Mouse (Mus musculus) cerebellum, postnatal 14 days (tissue): ENCODE results near the gene Smim11.

Experiments used
- DNase-seq, 2 experiments: peaks; one replicate each; pipeline ENCODE4 v3.0.0; 2021; ENCODE audit warnings: mixed read lengths in 2 of 2

Gene Smim11

DNA sequence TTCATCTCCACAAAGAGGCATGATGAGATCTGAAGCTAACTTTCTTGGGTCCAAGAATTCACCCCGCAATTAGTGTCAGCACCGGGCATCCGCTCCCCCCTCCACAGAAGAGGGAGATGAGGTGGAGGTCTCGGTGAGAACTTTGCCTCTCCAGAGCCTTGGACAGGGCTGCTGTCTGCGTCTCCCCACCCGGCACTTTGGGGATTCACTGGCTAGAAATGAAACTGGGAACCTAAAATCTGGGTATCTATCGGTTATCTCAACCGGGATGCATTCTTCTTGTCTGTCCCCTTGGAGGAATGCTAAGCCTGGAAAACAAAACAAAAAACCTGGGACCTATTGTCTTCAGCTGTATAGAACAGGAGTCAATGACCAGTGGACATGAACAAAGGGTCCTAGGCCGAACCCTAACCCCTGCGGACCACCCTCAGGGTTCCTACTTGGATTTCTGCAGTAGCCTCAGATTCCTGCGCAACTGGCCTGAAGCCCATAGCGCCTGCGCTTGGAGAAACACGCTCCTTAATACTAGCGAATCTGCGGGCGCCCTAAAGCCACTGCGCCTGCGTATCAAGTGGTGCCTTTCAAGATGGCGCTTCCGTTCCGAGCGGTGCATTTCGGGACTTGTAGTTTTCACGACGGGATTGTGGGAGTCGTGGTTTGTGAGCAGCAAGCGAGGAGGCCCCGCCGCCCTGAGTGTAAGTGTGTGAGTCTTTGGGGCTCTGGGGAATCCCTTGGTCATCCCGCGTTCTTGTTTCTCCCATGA lies at the start of gene Smim11:
Smim11 (plus strand) TSS at position 638 of the 763 bp plus-strand sequence.
- peak; percentile 95 to 96 for DNase-seq

DNA sequence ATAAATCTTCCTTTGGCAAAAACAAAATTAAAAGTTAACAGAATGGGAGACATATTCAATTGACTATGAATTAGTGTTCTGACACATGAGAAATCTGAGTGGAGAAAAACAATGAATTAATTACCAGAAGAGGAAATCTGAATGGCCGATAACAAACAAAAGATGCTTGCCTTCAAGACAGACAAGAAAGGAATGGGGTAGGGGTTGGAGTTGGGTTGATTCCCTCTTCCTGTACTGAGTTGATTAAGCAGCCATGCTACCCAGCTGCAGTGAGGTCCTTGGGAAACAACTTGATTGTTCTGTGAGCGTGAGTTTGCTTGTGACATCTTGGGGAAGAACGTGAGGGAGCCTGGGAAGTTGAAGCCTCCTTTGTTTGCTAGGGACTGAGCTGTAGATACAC lies 46.8 kb upstream of the Smim11 start:
- DNase-seq: no peak

DNA sequence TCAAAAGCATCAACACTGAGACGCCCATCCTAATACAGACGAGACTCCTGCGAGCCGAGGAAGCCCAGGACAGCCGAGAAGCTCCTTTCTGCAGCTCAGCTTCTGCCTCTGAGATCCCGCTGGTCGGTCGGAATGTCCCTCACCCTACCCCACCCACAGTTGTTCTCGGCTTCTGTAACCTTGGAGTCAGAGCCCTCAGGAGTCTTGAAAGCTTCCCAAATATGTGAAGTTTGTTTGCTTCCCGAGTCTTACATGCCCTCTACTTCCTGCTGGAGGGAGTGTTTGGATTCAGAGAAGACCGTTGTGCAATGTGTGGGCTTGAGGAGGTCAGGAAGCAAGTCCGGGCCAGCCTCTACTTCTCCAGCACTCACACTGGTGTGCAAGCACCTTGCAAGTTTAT lies 33.2 kb upstream of the Smim11 start:
- DNase-seq: no peak

DNA sequence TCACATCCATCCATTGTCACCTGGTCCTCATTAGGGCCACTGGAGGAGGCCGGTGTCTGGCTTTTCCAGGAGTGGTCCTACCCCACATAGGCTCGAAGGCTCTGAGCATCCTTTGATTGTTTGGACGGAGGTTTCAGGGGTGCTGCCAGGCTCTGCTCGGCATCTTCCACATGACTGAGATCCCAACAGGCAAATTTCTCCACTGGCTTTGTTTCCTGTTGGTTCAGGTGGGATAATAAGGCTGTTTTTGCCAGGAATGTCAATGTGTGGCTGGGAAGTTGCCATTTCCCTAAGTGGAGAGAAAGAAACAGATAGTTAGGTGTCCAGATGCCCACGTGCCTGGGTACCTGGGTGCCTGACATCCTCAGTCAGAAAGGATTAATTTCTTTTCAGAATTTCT lies 26.6 kb upstream of the Smim11 start:
- peak; percentile 45 to 60 for DNase-seq

DNA sequence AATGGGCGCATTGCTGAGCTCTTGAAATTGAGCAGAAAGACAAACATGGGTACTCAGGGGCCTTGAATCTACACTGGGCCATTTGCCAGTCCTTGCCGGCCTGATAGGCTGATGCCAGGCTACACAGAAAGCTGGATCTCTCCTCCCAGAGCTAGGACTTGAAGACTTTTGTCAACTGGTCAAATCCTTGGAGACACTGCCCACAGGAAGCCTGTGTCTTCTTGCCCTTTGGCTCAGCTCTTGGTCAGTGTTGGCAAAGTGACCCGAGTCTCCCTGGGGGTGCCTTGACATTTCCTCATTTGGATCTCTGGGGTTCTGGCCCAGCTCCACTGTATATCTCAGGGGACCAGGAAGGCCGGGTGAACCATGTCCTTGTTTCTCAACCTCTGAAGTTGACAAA lies 25.6 kb upstream of the Smim11 start:
- DNase-seq: peak; percentile 27 to 31

DNA sequence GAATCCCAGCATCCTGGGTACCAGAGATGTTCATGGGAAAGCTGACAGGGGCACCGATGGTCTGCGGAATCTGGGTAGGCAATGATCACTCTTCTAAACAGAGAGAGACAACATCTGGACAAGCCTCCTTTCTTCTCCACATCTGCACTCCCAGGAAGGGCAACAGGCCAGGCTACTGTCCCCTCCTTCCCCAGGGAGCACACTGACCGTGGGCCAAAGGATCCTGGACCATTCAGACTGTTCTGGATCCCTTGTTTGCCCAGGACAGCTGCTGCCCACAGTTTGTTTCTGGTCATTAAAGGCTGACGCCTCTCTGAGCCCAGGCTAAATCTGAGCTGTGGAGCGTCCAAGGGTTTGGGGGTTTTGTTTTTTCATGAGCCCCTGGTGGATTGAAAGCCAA lies 18.4 kb upstream of the Smim11 start:
- DNase-seq: peak in 1 of 2 experiments; percentile 19

DNA sequence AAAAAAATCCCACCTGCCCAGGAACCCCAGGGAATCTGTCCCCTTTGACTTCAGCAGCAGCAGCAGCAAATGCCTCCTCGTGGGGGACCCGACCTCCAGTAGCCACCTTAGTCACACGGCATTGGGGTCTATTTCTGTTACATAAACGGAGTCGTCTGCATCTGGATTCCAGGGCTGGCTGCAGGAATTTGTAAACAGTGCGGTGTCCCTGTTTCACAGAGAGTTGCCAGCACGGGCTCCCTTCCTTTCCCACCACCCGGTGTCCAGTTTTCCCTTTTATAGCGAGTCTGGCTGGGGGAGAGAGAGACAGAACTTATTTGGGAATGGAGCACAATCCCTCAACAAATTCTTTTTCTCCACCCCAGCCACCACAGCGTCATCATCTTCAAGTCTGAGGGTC lies 16.0 kb upstream of the Smim11 start:
- DNase-seq: no peak

DNA sequence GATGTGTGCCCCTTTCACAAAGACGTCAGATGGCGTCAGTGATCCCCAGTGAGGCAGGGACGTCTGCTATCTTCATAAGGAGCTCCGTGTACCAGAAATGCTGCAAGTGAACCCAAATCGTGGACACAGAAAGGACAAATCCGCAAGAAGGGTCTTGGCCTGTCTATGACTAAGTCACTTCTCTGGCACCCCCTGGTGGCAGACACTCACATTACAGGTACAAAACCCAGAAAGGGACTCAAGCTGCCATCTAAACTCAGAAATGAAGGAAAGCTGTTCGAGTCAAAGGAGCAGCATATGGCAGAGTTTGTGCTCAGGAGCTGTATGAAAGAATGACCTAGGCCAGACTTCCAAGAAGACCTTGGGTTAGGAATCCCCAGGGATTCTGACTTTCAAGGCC lies 14.5 kb upstream of the Smim11 start:
- peak; percentile 96 to 98 for DNase-seq

DNA sequence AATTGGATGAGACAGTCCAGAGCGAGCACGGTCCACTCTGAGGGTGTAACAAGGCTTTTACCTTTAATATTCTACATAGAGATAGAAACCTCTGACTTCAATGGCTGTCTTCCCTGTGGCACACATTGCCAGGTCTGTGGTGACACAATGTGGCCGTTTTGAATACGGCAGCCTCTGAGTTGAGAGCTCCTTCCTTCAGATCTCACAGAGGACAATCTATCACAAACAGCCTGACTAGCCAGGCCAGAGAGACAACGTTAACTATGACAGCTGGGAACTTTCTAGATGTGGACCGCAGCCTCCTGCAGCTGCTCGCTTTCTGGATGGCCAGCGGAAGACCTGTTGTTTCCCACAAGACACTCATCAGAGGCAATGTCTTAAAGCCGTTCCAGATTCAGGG lies 12.3 kb upstream of the Smim11 start:
- DNase-seq: peak; percentile 58 to 64

DNA sequence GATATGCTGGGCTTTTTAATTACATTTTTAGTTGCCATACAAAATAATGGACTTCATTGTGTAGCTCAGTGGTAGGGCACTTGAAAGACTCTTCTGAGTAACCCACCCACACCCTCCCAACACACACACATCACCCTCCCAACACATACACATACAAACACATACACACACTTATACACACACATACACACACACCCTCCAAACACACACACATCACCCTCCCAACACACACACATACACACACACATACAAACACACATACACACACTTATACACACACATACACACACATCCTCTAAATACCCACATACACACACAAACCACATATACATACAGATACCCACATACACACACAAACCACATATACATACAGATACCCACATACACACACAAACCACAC lies 11.0 kb upstream of the Smim11 start:
- DNase-seq: no peak

DNA sequence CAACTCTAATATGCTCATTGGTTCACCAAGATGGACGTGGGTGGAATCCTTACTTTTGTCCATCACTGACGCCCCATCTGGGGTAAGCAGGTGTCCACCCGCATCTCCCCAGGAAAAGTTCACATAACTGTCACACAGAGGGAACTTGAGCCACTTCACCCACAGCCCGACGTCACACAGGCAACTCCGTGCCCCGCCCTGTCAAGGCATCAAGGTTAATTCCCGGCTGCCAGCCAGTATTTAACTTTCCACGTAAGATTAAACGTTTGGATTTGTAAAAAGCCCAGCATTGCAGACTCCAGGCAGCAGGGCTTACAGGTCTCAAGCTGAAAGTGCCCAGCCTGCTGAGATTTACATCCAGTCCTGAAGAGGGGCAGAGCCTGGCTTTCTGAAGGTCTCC lies 9.0 kb upstream of the Smim11 start, which contains the start of gene Kcne2:
Kcne2 (plus strand) TSS at position 289 of the 400 bp plus-strand sequence.
- DNase-seq: no peak

DNA sequence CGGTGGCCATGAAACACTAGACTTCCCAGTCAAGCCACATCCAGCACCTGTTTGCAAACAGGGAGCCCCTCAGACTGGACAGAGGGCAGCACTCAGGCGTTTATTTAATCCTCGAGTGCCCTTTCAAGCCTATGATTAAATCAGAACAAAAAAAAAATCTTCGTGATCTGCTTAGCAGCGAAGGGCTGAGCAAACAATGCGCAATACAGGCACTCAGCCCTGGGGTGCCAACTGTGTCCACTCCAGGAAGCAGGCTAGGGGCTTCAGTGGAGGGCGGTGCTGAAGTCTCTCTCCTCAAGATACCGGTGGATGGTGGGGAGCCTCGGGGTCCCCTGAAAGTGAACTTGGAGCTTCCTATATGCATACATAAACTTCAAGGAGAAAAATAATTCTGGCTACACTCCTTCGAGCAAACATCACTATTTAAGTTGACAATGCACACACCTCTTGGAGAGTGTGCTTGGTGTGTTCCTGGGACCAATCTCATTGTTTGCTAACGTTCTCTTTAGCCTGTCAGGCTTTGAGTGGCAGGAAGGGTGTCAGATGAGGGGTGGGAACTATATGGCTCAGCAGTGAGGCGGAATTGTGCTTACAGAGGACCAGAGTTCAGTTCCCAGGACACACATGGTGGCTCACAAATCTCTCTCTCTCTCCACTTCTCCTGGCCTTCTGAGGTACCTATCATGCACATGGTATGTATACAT lies 6.7 kb upstream of the Smim11 start:
- DNase-seq: no peak

DNA sequence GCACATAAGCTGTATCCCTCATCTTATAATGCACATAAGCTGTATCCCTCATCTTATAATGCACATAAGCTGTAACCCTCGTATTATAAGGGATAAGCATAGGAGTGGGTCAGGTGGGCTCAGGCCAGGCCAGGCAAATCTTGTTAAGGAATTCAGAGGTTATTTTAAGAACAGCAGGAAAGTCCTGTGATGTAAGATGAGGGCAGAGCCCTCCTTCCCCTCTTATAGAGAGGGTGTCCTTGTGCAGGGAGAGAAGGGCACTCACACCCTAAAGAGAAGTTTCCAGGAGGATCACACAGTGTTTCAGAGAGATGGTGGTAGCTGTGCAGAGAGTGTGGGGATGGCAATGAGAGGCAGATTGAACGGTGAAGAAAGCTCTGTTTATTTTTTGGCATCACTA lies 5.8 kb upstream of the Smim11 start:
- no peak for DNase-seq

DNA sequence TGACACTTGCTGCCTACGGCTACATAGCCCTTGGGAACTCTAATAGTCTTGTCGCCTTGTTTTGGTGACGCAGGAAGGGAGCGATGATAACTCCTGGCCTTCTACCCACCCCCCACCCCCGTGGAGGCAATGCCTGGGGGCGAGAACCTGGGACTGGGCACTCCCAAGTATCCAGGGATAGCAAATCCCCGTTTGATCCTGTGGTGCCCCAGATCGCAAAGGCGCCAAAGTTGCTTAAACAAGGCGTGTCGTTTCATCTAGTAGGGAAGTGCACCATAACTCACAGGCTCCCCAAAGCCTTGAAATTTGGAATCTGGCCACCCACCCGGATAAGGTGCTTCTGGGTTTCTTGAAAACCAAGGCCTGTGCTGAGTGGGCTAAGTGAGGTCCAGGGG lies 323 bp downstream of the Smim11 start:
- peak; percentile 62 to 67 for DNase-seq

DNA sequence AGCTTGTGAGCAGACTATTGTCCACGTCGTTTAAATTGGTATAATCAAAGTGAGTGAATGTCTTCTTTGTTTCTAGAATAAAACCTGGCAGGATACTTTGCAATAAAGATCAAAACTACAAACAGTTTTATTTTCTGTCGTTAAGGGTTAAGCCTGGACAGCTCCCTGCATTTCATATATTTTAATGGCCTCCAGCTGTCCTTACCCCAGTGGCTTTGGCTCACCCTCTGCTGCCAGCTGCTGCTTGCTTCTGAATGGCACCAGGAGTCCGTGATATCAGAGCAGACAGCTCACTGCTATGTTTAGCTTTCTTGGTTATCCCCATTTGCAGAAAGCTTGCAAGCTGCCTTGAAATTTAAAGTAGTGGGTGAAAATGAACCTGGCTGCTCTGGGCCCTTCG lies 903 bp downstream of the Smim11 start:
- DNase-seq: peak; percentile 27 to 42

DNA sequence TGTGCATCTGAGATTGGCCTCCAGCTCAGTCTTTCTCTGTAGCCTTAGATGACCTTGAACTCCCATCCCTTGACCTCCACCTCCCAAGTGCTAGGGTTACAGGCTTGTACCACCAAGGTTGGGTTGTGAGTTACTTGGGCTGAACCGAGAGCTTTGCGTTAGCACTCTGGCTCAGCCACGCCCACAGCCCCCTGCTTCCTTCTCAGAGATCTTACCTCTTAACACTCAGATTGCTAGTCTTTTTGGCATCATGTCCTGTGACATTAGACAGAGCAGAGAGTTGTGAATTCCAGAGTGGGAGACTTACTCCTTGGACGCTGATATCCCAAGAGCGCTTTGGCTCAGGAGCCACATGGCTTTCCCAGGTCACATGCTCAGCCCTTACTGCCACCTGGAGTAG lies 1.4 kb downstream of the Smim11 start:
- peak in 1 of 2 experiments; percentile 23 for DNase-seq

DNA sequence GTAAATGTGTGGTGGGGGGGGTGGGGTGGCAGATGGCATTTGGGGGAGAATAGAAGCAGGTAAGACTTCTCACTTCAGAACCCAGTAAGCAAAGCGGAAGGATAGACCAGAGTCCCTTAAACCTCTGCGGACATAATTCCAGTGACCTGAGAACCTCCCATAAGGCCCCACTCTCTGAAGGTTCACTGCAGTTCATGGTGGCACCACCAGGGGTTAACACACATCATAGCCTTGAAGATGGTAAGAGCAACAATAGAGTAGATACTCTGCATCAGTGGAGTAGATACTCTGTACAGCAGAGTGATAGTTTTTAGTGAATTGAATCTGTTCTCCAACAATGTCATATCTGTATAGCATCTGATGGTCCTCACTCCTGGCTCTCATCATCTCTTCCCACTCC lies 4.4 kb downstream of the Smim11 start:
- DNase-seq: peak in 1 of 2 experiments; percentile 43

DNA sequence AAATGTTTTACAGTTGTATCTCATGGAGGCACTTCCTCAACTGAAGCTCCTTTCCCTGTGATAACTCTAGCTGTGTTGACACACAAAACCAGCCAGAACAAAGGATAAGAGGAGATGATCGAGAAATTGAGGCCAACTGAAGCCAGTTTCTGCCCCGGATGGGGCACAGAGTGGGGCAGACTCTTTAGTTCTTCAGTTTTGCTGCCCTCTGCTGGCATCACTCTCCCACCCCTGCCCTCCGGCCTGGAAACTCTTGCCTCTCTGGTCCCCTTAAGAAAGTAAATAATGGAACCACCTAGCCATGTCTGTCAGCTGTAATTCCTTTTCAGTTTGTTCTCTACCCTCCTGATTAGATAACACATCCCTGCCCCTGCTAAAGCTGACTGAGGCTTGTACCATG lies 6.9 kb downstream of the Smim11 start:
- no peak for DNase-seq

DNA sequence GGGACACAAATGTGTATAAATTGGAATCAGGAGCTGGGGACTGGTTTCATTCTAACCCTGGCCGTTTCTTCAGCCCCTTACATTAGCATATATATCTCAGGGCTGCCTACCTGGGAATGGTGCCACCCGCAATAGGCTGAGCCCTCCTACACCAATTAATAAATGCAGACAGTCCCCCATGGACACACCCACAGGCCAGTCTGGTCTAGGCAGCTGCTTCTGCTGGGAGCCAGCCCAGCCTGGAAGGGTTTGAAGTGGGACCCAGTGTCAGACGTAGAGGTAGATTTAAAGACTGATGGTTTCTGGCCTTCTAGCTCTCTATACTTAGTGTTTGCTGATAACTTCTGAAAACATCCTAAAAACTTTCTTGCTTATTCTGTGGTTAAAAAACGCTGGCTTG lies 8.0 kb downstream of the Smim11 start:
- DNase-seq: peak; percentile 34 to 42

DNA sequence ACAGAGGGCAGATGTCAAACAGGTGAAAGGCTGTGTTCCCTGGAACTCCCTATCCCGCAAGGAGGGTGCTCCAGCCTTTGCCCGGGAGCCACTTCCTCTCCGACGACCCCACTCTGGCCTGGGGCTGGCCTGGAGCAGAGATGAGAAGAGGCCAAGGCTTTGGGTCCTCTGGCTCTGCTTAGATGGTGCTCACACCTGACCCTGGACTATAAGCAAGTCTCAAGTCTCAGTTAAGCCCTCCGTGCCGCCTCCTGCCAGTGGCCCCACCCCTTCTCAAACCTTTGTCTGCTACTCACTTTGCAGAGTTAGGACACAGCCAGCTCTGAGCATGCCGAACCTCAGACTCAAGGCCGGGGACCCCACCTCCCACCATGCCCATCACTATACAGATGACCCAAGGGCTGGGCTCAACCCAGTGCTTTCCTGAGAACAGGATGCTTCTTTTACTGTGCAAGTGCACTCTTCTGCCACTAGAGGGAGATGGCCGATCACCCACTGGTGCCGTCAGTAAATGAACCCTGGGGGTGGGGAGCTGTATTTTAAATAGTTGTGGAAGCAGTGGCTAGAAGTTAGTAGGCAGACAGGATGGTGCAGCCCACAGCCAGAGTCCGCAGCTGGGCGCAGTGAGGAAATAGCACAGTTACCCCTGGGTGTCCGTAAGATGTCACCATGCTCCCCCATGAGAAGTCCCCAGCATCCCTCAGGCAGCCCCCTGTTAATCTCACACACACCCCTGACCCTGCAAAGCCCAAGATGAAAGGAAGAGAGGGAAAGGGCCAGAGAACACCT lies 13.1 kb downstream of the Smim11 start:
- peak; percentile 64 to 65 for DNase-seq

DNA sequence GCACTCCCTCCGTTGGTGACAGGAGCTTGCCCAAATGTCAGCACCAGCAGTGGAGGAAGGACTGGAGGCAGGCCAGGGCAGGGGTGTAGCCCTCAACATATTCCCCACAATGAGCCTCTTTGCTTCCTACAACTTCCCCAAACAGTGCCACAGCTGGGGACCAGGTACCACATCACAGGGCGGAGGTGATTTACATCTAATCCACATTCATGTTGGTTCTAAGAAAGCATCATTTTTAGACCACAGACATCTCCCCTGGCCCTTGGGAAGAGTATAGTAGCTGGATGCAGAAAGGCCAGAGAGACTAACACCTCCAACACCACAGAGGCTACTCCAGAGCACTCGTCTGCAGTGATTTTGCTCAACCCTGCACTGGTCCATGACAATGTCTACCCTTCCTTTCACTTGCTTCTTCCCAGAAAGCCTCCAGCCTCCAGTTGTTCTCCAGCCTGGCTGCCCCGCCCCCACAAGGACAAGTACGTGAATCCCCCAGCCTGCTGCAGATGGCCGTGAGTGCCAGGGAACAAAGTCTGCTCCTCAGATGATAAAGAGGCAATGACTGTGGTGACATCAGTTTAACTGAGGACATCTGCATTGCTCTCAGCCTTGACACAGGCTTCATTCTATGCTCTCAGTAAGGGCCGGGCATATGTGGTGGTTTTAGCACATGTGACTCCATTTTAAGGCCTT lies 15.1 kb downstream of the Smim11 start:
- DNase-seq: no peak

DNA sequence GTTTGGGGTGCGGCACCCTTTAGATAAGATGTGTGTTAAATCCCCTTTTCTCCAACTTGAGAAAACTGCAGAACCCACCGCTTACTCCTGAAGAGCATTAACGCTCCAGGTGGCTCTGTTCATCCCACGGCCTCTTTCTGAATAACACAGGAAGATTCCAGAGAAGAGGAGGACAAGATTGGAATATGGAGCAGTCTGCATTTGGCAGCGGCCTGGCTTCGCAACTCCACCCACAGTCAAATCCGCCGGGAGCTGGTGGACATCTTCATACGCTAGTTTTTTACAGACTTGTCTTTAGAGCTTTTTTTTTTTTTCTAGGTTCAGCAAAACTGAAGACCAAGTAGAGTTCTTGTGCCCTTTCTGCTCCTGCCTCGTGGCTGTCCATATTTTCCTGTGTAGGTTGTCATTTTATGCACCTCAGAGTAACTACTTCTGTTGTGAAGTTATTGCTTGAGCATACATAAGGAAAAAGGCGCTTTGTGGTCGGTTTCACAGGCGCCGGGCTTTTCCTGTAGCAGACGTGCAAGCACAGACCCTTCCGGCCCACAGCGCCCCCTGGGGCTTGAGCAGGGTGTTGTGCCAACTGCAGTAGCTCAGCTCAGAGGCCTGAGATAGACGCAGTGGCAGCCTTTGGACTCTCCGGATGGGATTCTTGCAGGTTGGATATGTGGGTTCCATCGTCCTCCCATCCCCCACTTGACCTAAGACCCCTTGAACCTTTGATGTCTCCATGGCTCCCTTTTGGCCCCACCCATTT lies 18.4 kb downstream of the Smim11 start:
- DNase-seq: peak; percentile 45 to 74
